Mouse (Mus musculus) forebrain, embryonic 14.5 days (tissue): ENCODE measurements around the gene Iqsec1. TPM values are rescaled to one million over a fixed set of nuclear protein-coding genes. Genes with fewer than 3 reads are reported as not detected.

Experiments used
- ATAC-seq: fragments of 200-750 bp; cut with Nextera tagmentation; 2 replicates; pipeline ENCODE4 v1.8.0; 2017; ENCODE audit warnings: mild to moderate bottlenecking, moderate library complexity
- DNase-seq: peaks from one replicate; pipeline ENCODE4 v3.0.0-alpha.2; 2015; ENCODE audit warnings: low spot score
- H3K27ac ChIP-seq: fragments of 300-500 bp; sonication (generic); 2 replicates; pipeline ENCODE4 v1.5.1; 2014; ENCODE audit warnings: low read depth, mild to moderate bottlenecking, control low read depth, low read length, moderate library complexity
- H3K27me3 ChIP-seq: fragments of 300-500 bp; sonication (generic); replicated peaks from 2 replicates; pipeline ENCODE4 v1.6.1; 2014; ENCODE audit warnings: low read length, control low read depth, mixed read lengths; ENCODE audit not compliant: control insufficient read depth, insufficient read depth
- H3K36me3 ChIP-seq: fragments of 300-500 bp; sonication (generic); 2 replicates; pipeline ENCODE4 v1.6.1; 2014; ENCODE audit warnings: low read length, control low read depth; ENCODE audit not compliant: control insufficient read depth, insufficient read depth
- H3K4me1 ChIP-seq: fragments of 300-500 bp; sonication (generic); 2 replicates; pipeline ENCODE4 v1.6.1; 2014; ENCODE audit warnings: antibody characterized with exemption, low read length, control low read depth; ENCODE audit not compliant: control insufficient read depth, insufficient read depth
- H3K4me2 ChIP-seq: fragments of 300-500 bp; sonication (generic); 2 replicates; pipeline ENCODE4 v1.6.1; 2014; ENCODE audit warnings: mild to moderate bottlenecking, control low read depth, low read length
- H3K4me3 ChIP-seq: fragments of 300-500 bp; sonication (generic); 2 replicates; pipeline ENCODE4 v1.5.1; 2014; ENCODE audit warnings: low read depth, low read length, control low read depth
- H3K9ac ChIP-seq: fragments of 300-500 bp; sonication (generic); 2 replicates; pipeline ENCODE4 v1.6.1; 2014; ENCODE audit warnings: mild to moderate bottlenecking, low read length, control low read depth, moderate library complexity
- H3K9me3 ChIP-seq: fragments of 300-500 bp; sonication (generic); replicated peaks from 2 replicates; pipeline ENCODE4 v1.6.1; 2016; ENCODE audit warnings: low read length, control low read depth, mixed read lengths; ENCODE audit not compliant: control insufficient read depth
- WGBS: fragments of 180-500 bp; shearing (Covaris S2); extraction: QIAGEN DNeasy Blood & Tissue Kit; methylation state at CpG from one replicate; pipeline ENCODE4 v1.1.7; 2014; 5-methylcytosine and 5-hydroxymethylcytosine counted together
- polyA plus RNA-seq: library from polyadenylated mRNA; unstranded; fragments of >200 nt; fragmentation: Nextera tagmentation; extraction: Ambion mirVana; gene quantifications from 2 replicates; pipeline ENCODE4 v1.2.1, GENCODE M21; 2014

Iqsec1 gene
- polyA plus RNA-seq, 1 experiment from 2014 or later = 15.0 TPM

DNA sequence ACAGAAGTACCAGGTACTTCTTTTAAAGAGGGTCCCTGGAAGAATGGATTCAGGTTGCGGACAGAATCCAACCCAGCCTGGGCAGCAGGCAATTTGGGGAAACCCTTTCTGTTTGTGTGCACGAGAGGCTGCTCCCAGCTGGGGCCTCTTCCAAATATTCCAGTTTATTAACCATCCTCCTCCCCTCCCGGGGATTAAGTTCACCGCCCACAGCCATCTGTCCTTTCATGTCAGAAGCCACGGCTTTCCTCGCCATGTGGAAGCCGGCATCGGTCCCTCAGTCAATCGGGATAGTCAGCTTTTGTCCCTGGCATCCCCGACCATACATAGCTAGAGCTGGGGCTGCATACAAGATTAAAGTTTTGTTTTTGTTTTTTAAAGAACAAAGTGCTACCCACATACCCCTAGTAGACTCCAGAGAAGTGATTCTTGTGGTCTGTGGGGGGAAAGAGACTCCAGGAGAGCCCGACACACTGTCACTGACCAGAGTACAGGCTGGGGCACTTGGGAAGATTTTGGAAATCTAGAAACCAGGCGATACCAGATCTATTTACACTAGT, 276.9 kb downstream of the Iqsec1 start:
- WGBS = 16% methylated on average over 12 of the region's 12 CpGs
- no peaks in the 10 kb centered on the region for H3K27me3 ChIP-seq
- H3K9me3 ChIP-seq = no peaks in the 10 kb centered on the region
- peak; percentile 67 for DNase-seq
- no peak for ATAC-seq
- H3K4me2 ChIP-seq = no peak overlapping the region
- H3K4me1 ChIP-seq = peaks cover 62% of the 10 kb centered on the region
- peak overlapping the region; percentile 70 for H3K27ac ChIP-seq
- H3K9ac ChIP-seq = 0 out of 2 replicates have a peak overlapping the region, but pooled peaks have one; percentile 21
- no peak overlapping the region for H3K4me3 ChIP-seq
- H3K36me3 ChIP-seq = no peaks in the 10 kb centered on the region

DNA sequence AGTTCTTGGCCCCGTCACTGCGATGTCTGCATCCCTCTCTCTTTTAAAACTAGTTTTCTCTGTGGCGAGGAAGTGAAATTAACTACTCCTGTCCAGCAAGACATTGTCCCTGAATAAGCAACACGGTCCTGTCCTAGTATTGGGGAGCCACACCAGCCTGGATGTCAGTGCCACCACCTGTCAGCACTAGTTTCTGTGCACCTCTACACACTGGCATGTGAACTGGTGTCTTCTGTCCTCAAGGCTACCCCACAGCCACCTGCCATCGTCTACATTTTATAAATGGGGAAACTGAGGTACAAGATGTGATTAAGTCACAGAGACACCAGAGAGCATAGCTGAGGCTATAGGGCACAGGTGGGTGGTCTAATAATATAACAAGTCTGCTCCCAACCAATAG, 277.7 kb downstream of the Iqsec1 start:
- H3K4me3 ChIP-seq = no peak overlapping the region
- H3K9me3 ChIP-seq = no peaks in the 10 kb centered on the region
- no peak overlapping the region for H3K4me2 ChIP-seq
- ATAC-seq (no peak), DNase-seq (no peak)
- H3K4me1 ChIP-seq = peaks cover 58% of the 10 kb centered on the region
- no peaks in the 10 kb centered on the region for H3K36me3 ChIP-seq
- 93% methylated on average over 5 of the region's 5 CpGs for WGBS
- no peak overlapping the region for H3K27ac ChIP-seq
- no peaks in the 10 kb centered on the region for H3K27me3 ChIP-seq
- H3K9ac ChIP-seq = no peak overlapping the region

DNA sequence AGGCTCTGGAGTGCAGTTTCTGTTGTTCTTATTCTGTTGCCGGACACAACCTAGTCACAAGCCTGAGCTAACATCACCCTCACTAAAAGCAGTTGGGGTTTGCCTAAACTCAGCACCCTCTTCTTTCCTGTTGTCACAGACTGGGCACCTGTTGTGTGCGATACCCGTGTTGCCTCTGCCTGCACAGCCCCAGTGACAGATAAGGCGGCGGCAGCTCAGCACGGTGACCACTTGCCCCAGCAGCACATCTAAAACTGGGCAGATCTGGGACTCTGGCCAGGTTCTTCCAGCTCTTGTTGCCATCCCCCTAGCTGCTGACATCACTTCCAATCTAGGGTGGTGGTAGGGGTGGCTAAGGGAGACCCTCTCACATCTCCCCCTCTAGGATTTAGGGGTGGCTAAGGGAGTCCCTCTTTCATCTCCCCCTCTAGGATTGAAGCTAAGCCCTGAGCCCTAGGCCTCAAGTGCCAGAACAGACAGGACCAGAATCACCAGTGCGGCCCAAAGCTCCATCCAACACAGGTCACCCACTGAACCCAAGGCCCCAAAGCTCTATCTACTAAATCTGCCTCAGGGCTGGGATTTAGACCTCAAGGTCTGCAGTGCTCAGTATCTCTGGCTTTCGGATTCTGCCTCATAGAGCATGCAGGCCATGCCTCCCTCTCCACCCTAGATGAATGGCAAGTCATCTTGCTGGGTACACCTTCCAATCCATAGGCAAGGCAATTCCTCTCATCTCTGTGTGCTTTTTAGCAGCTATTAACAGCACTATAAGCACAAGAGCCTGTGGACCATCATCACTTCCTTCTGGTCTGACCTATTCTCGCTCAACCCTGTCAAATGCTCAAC, 278.3 kb downstream of the Iqsec1 start:
- Histone ChIP-seq H3K27me3 (no peaks in the 10 kb centered on the region), H3K4me1 (peaks cover 56% of the 10 kb centered on the region), H3K4me2 (no peak overlapping the region), H3K9me3 (no peaks in the 10 kb centered on the region), H3K4me3 (no peak overlapping the region), H3K27ac (no peak overlapping the region), H3K36me3 (no peaks in the 10 kb centered on the region), H3K9ac (no peak overlapping the region)
- ATAC-seq = no peak
- WGBS = 92% methylated on average over 9 of the region's 9 CpGs
- no peak for DNase-seq

DNA sequence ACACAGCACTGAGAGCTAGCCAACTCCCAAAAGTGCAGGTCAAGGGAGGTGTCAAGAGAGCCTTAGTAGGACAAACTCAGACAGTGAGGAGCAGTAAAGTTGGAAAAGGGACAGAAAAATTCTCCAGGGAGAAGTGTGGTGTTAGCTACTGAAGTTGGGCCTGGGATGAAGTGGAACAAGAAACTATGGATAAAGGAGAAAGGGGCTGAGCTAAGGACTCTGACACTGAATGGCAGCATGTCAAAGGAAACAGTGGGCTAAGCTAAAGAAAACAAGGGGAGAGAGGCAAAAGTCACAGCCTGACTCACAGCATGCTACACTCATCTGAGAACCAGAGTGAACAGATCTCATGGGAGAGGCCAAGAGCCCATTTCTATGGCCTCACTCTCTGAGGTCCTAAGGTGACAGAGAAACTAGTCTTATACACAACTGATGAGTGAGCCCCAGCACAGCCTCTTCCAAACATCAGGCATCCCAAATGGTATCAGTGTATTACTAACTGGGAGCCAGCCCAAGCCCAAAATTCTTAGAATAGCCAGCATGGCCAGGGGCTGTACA, 280.3 kb downstream of the Iqsec1 start:
- no peaks in the 10 kb centered on the region for H3K36me3 ChIP-seq
- H3K4me2 ChIP-seq = no peak overlapping the region
- H3K4me1 ChIP-seq = peaks cover 58% of the 10 kb centered on the region
- no peak overlapping the region for H3K27ac ChIP-seq
- no peaks in the 10 kb centered on the region for H3K27me3 ChIP-seq
- no peaks in the 10 kb centered on the region for H3K9me3 ChIP-seq
- H3K4me3 ChIP-seq = no peak overlapping the region
- no peak for DNase-seq
- no peak for ATAC-seq
- no peak overlapping the region for H3K9ac ChIP-seq

DNA sequence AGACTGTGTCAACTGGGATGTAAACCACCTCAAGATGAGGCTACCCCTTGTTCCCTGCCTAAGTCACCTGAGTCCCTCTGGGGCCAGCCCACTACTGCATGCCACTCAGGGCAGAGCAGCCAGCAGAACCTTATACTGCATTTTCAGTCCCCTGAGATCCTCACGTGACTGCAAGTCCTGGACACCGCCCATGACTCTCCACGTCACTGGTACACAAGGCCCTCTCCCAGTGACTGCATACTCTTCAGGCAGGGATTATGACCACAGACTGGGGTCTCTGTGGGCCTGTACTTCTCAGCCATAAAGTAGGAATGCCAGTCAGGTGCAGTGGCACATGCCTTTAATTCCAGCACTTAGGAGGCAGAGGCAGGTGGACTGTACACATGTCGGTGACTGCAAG, 281.3 kb downstream of the Iqsec1 start:
- Histone ChIP-seq H3K36me3 (no peaks in the 10 kb centered on the region), H3K4me2 (no peak overlapping the region), H3K9me3 (no peaks in the 10 kb centered on the region), H3K9ac (no peak overlapping the region), H3K4me1 (peaks cover 57% of the 10 kb centered on the region), H3K27me3 (no peaks in the 10 kb centered on the region), H3K4me3 (no peak overlapping the region), H3K27ac (0 out of 2 replicates have a peak overlapping the region, but pooled peaks have one; percentile 44)
- DNase-seq = no peak
- 94% methylated on average over 4 of the region's 4 CpGs for WGBS
- ATAC-seq = no peak

DNA sequence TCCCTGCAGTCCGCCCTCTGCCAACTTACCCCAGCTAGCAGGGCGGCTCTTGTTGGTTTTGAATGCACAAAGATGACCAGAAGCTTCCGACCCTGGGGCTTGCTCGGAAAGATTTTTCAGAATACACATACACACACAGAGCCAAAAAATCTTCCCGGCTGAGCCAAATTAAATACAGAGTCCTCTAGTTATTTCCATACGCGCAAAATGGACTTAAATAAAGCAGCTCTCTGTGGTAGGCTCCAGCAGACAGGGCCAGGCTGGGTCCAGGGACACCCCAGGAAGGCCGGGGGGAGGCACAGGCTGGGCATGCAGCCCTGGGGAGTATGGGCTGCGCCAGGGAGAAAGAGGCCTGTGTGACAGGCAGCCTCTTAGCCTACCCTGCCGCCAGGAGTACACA, 282.0 kb downstream of the Iqsec1 start:
- no peak overlapping the region for H3K9ac ChIP-seq
- ATAC-seq (peak; percentile 45; the same call in 1 of the 2 replicates), DNase-seq (no peak)
- H3K27me3 ChIP-seq = no peaks in the 10 kb centered on the region
- H3K36me3 ChIP-seq = no peaks in the 10 kb centered on the region
- no peak overlapping the region for H3K4me3 ChIP-seq
- H3K27ac ChIP-seq = peak overlapping the region; percentile 44; the same call in 1 of the 2 replicates
- whole genome bisulfite sequencing = 77% methylated on average over 10 of the region's 10 CpGs
- H3K4me2 ChIP-seq = no peak overlapping the region
- peaks cover 50% of the 10 kb centered on the region for H3K4me1 ChIP-seq
- H3K9me3 ChIP-seq = no peaks in the 10 kb centered on the region

DNA sequence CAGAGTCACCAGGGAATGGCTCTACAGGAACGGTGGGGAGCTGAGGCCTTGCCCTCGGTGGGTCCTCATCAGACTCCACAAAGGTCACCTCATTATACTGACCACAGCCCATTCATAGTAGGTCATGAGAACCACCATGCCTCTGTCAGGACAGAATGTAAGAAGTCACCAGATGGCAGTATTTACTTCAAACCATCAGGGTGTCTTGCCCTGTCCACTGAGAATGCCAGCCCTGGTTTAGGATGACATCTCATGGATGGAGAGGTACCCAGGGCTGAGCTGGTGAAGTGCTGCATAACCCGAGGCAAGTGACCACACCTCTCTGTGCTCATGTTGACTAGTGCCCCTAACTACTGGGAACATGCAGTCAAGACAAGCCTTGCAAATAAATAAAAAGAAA, 282.7 kb downstream of the Iqsec1 start:
- Histone ChIP-seq H3K4me3 (no peak overlapping the region), H3K9me3 (no peaks in the 10 kb centered on the region), H3K9ac (no peak overlapping the region), H3K27ac (no peak overlapping the region), H3K36me3 (no peaks in the 10 kb centered on the region), H3K4me2 (no peak overlapping the region), H3K27me3 (no peaks in the 10 kb centered on the region), H3K4me1 (peaks cover 43% of the 10 kb centered on the region)
- DNase-seq = no peak
- 89% methylated on average over 3 of the region's 3 CpGs for WGBS
- no peak for ATAC-seq

DNA sequence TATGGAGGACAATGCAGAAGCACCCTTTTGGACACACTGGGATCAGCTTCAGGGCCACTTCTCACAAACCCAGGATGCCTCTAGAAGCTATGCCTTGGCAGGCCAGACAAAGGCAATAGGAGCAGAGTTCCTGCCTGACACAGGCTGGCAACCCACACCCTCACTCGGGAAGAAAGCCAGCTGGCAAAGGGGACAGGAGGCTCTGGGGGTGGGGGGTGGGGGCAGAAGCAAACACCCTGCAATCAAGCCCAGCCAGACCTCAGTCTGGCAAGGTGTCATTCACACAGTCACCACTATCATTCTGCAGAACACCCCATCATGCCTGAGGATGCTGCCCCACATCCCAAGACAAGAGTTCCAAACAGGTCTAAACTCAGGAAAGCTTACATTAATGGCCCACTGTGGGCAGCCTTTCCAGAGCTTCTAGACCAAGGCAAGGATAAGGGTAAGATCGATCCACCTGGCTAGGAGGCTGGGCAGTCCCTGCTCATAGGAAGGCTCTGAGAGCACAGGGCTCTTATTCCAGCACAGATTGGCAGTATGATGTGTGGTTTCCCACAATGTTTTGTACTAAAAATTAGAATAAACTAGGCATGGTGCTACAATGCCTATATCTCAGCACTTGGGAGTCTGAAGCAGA, 283.7 kb downstream of the Iqsec1 start:
- peak; percentile 76 for DNase-seq

More for the DNA sequence above, 283.7 kb downstream of the Iqsec1 start:
- Histone ChIP-seq H3K9ac (no peak overlapping the region), H3K27me3 (no peaks in the 10 kb centered on the region), H3K9me3 (no peaks in the 10 kb centered on the region), H3K27ac (peak overlapping the region; percentile 75), H3K4me2 (no peak overlapping the region), H3K4me1 (peaks cover 38% of the 10 kb centered on the region), H3K36me3 (no peaks in the 10 kb centered on the region), H3K4me3 (no peak overlapping the region)
- peak; percentile 47 for ATAC-seq
- 51% methylated on average over 2 of the region's 2 CpGs for WGBS
